ENCODE assay signal across 8 mouse cellular contexts in genomic region chr9:57074822-57075603, GRCm38 (mm10). TPM values are rescaled to one million over a fixed set of nuclear protein-coding genes. Genes with fewer than 3 reads are reported as not detected.
DNase-seq lines count a peak whose midpoint lies in the region; ATAC-seq lines count a peak whose summit lies in the region.

No protein-coding gene starts in this region.

- H3K4me1 ChIP-seq in limb, embryonic 11.5 days (ENCODE audit: control insufficient read depth, insufficient read depth, low read length): peaks cover 8% of the 10 kb centered on the region; the same call in 1 of the 2 replicates
- H3K4me1 ChIP-seq in midbrain, embryonic 14.5 days (ENCODE audit: control insufficient read depth, insufficient read depth, low read length): peaks cover 16% of the 10 kb centered on the region

- DNase-seq in CD4-positive, CD25-positive, alpha-beta regulatory T cell, adult 2 months (ENCODE audit: low read depth, low spot score): peak; percentile 86
- peak; percentile 38 to 39 for DNase-seq in cerebellum, postnatal 4 days (ENCODE audit: low spot score in 2 of 2)
- DNase-seq in gastrocnemius, adult 8-10 months (ENCODE audit: low spot score in 2 of 2): peak; percentile 65 to 78
- peak; percentile 94 for DNase-seq in induced T-regulatory cell, adult 2 months (ENCODE audit: low read depth)
- DNase-seq in limb, embryonic 11.5 days (ENCODE audit: low spot score): peak; percentile 69
- peak; percentile 73 for DNase-seq in midbrain, embryonic 14.5 days
- DNase-seq in spleen, postnatal 36 days (ENCODE audit: low spot score in 2 of 2): peak; percentile 80 to 84

- peak overlapping the region; percentile 73 for H3K4me2 ChIP-seq in limb, embryonic 11.5 days (ENCODE audit: low read depth, severe bottlenecking)
- H3K4me2 ChIP-seq in midbrain, embryonic 14.5 days (ENCODE audit: low read length): peak overlapping the region; percentile 84

- no peaks in the 10 kb centered on the region for H3K27me3 ChIP-seq in limb, embryonic 11.5 days (ENCODE audit: control insufficient read depth, insufficient read depth, low read length)
- no peaks in the 10 kb centered on the region for H3K27me3 ChIP-seq in midbrain, embryonic 14.5 days (ENCODE audit: control insufficient read depth, insufficient read depth, low read length)

- H3K27ac ChIP-seq in limb, embryonic 11.5 days (replicated peaks; ENCODE audit: low read depth, low read length): peak overlapping the region; percentile 63
- H3K27ac ChIP-seq in midbrain, embryonic 14.5 days (replicated peaks; ENCODE audit: low read depth, low read length): peak overlapping the region; percentile 95

- no peaks in the 10 kb centered on the region for H3K9me3 ChIP-seq in limb, embryonic 11.5 days (ENCODE audit: control insufficient read depth, low read length)
- no peaks in the 10 kb centered on the region for H3K9me3 ChIP-seq in midbrain, embryonic 14.5 days (ENCODE audit: control insufficient read depth, low read length)

- no peaks in the 10 kb centered on the region; the same call in 1 of the 2 replicates for H3K36me3 ChIP-seq in limb, embryonic 11.5 days (ENCODE audit: control insufficient read depth, insufficient read depth, low read length)
- no peaks in the 10 kb centered on the region for H3K36me3 ChIP-seq in midbrain, embryonic 14.5 days (ENCODE audit: control insufficient read depth, insufficient read depth, low read length)

- ATAC-seq in CD4-positive, CD25-positive, alpha-beta regulatory T cell, adult 4 months: no peak
- ATAC-seq in limb, embryonic 11.5 days (ENCODE audit: insufficient number of reproducible peaks, low FRiP score, low TSS enrichment, low read depth): no peak
- ATAC-seq in midbrain, embryonic 14.5 days (ENCODE audit: low FRiP score, low TSS enrichment): no peak

- peak overlapping the region; percentile 94 for H3K4me3 ChIP-seq in limb, embryonic 11.5 days (ENCODE audit: low read depth, low read length)
- peak overlapping the region; percentile 98 for H3K4me3 ChIP-seq in midbrain, embryonic 14.5 days (replicated peaks; ENCODE audit: low read depth, low read length)

- no peak overlapping the region; the same call in 1 of the 2 replicates for H3K9ac ChIP-seq in limb, embryonic 11.5 days (ENCODE audit: low read length)
- peak overlapping the region; percentile 38; the same call in 1 of the 2 replicates for H3K9ac ChIP-seq in midbrain, embryonic 14.5 days (replicated peaks; ENCODE audit: low read length)

- 8% methylated on average over 17 of the region's 17 CpGs for WGBS in limb, embryonic 11.5 days
- WGBS in midbrain, embryonic 14.5 days: 5% methylated on average over 17 of the region's 17 CpGs

RNA-seq across cellular contexts. Expression of gene Sin3a, which starts 3.2 kb away (rescaled TPM):
- 10 to 100 TPM; 44.7 to 47.9 TPM for polyA plus RNA-seq in CD4-positive, CD25-positive, alpha-beta regulatory T cell, adult 4 months (2017; shearing (Covaris generic))
- 10 to 100 TPM; 18.6 to 23.0 (median 19.8) TPM for total RNA-seq in gastrocnemius, adult 8-10 months (2022)
- polyA plus RNA-seq in limb, embryonic 11.5 days (2014; fragmentation: Nextera tagmentation; extraction: Ambion mirVana): 65.8 and 72.7 TPM in 2 replicates
- 23.4 and 40.8 TPM in 2 replicates for polyA plus RNA-seq in midbrain, embryonic 14.5 days (2014; fragmentation: Nextera tagmentation; extraction: Ambion mirVana)

RNA-seq across cellular contexts. Expression of gene Man2c1, which starts 55.5 kb away (rescaled TPM):
- polyA plus RNA-seq in CD4-positive, CD25-positive, alpha-beta regulatory T cell, adult 4 months (2017; shearing (Covaris generic)): 100 to 1,000 TPM in 1 of 2 experiments, 10 to 100 TPM in 1; 41.1 to 119 TPM
- 10 to 100 TPM; 22.1 to 36.3 (median 29.0) TPM for total RNA-seq in gastrocnemius, adult 8-10 months (2022)
- polyA plus RNA-seq in limb, embryonic 11.5 days (2014; fragmentation: Nextera tagmentation; extraction: Ambion mirVana): 20.1 and 24.8 TPM in 2 replicates
- polyA plus RNA-seq in midbrain, embryonic 14.5 days (2014; fragmentation: Nextera tagmentation; extraction: Ambion mirVana): 43.0 and 52.2 TPM in 2 replicates

Comparison
In these comparisons a context has a peak if more than half of its experiments do, and no peak if none do; other contexts are left out.
1. DNase-seq: peak in every context shown above with its lines; median percentile 94 in induced T-regulatory cell, adult 2 months; 86 in CD4-positive, CD25-positive, alpha-beta regulatory T cell, adult 2 months; 82 in spleen, postnatal 36 days; 73 in midbrain, embryonic 14.5 days; 72 in gastrocnemius, adult 8-10 months; 69 in limb, embryonic 11.5 days; 38 in cerebellum, postnatal 4 days.